Mouse (Mus musculus) midbrain, embryonic 14.5 days (tissue): ENCODE measurements at regions not wholly inside any gene's neighbourhood (a gene's known extent, or its start where the extent isn't known, plus 50 kb on each side); places are given as distances from the start of the nearest gene placed in this dataset.

Experiments
- ATAC-seq: fragments of 200-750 bp; cut with Nextera tagmentation; 2 replicates; pipeline ENCODE4 v1.8.0; 2017; ENCODE audit warnings: moderate number of reproducible peaks, moderate library complexity; ENCODE audit not compliant: low FRiP score, low TSS enrichment
- DNase-seq: peaks from one replicate; pipeline ENCODE4 v3.0.0-alpha.2; 2015
- H3K27ac ChIP-seq: fragments of 300-500 bp; sonication (generic); replicated peaks from 2 replicates; pipeline ENCODE4 v1.5.1; 2014; ENCODE audit warnings: mild to moderate bottlenecking, low read depth, low read length, moderate library complexity
- H3K27me3 ChIP-seq: fragments of 300-500 bp; sonication (generic); 2 replicates; pipeline ENCODE4 v1.6.1; 2014; ENCODE audit warnings: low read length, control low read depth, mixed read lengths; ENCODE audit not compliant: control insufficient read depth, insufficient read depth
- H3K36me3 ChIP-seq: fragments of 300-500 bp; sonication (generic); 2 replicates; pipeline ENCODE4 v1.6.1; 2014; ENCODE audit warnings: low read length, control low read depth; ENCODE audit not compliant: control insufficient read depth, insufficient read depth
- H3K4me1 ChIP-seq: fragments of 300-500 bp; sonication (generic); 2 replicates; pipeline ENCODE4 v1.6.1; 2014; ENCODE audit warnings: mild to moderate bottlenecking, antibody characterized with exemption, low read length, control low read depth; ENCODE audit not compliant: control insufficient read depth, insufficient read depth
- H3K4me2 ChIP-seq: fragments of 300-500 bp; sonication (generic); 2 replicates; pipeline ENCODE4 v1.6.1; 2014; ENCODE audit warnings: mild to moderate bottlenecking, low read length, moderate library complexity
- H3K4me3 ChIP-seq: fragments of 300-500 bp; sonication (generic); replicated peaks from 2 replicates; pipeline ENCODE4 v1.5.1; 2014; ENCODE audit warnings: low read depth, low read length
- H3K9ac ChIP-seq: fragments of 300-500 bp; sonication (generic); replicated peaks from 2 replicates; pipeline ENCODE4 v1.6.1; 2014; ENCODE audit warnings: mild to moderate bottlenecking, low read length, moderate library complexity
- H3K9me3 ChIP-seq: fragments of 300-500 bp; sonication (generic); 2 replicates; pipeline ENCODE4 v1.6.1; 2016; ENCODE audit warnings: low read length, control low read depth, mixed read lengths; ENCODE audit not compliant: control insufficient read depth
- WGBS: fragments of 180-500 bp; shearing (Covaris S2); extraction: QIAGEN DNeasy Blood & Tissue Kit; methylation state at CpG from one replicate; pipeline ENCODE4 v1.1.7; 2014; 5-methylcytosine and 5-hydroxymethylcytosine counted together

DNA sequence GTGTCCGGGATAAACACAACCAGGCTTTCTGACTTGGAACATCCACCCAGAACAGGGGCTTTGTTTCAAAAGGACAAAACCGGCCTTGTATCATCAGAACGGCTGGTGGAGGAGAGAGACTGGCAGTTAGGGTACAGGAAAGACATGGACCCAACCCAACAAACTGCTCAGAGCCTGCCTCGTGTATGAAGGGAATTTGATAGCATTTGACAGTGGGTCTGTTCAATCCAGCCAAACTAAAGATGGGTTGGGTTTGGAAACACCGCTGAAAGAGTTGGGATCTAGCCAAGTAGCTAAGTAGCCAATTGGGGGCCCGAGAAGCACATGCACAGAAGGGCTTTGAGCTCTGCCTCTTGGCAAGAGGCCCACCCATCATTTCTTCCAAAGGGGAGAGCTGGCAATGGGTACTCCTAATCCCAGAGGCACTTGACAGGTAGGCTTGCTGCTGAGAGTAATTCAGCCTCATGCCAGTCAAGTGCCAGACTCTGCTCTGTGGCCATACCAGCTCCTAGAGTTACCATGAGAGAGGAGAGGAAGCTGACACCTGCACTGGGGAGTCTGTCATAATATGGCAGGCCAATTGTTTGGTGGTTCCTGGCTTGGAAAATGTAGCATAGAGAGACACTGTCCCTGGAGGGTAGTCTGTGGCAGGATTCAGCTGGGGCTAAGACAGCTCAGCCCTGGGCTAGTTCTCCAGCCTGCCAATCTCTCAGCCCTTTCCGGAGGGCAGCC lies 231.1 kb upstream of the Slc24a2 start:
- H3K9me3 ChIP-seq = no peaks in the 10 kb centered on the region
- H3K36me3 ChIP-seq = no peaks in the 10 kb centered on the region
- DNase-seq = peak; percentile 86
- peak; percentile 86 for ATAC-seq
- H3K4me3 ChIP-seq = no peak overlapping the region
- H3K4me2 ChIP-seq = no peak overlapping the region
- WGBS = 57% methylated on average over 7 of the region's 7 CpGs
- no peak overlapping the region for H3K27ac ChIP-seq
- H3K4me1 ChIP-seq = 0 out of 2 replicates have a peak, but pooled peaks cover 4% of the 10 kb centered on the region
- no peaks in the 10 kb centered on the region for H3K27me3 ChIP-seq
- H3K9ac ChIP-seq = no peak overlapping the region

- no peak for DNase-seq
- no peaks in the 10 kb centered on the region for H3K9me3 ChIP-seq
- H3K4me2 ChIP-seq = no peak overlapping the region
- no peak overlapping the region for H3K4me3 ChIP-seq
- no peaks in the 10 kb centered on the region for H3K4me1 ChIP-seq
- no peaks in the 10 kb centered on the region for H3K36me3 ChIP-seq
- H3K9ac ChIP-seq = no peak overlapping the region
- H3K27me3 ChIP-seq = no peaks in the 10 kb centered on the region
- no peak overlapping the region for H3K27ac ChIP-seq
- 92% methylated on average over 5 of the region's 5 CpGs for WGBS
- no peak for ATAC-seq
Observed at GRCm38 (mm10) chr4:87455863-87456578, 225.7 kb upstream of the Slc24a2 start.

DNA sequence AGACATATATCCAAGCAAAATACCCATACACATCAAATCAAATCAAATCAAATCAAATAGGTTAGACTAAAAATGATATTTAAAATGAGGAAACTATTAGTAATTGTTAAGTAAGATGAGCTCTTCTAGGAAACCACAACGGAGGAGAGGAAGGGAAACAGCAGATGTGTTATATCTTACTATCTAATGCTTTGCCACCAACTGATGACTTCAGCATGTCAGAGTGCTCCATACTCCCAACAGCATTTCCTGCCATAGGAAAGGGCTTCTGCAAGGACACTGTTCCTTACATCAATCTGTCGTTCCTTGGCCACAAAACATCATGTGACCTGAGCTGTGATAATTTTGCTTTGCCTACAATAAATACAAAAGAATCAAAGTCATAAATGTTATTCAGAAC lies 221.8 kb upstream of the Slc24a2 start:
- no peak for DNase-seq
- no peak overlapping the region for H3K4me2 ChIP-seq
- H3K9ac ChIP-seq = no peak overlapping the region
- ATAC-seq = no peak
- H3K36me3 ChIP-seq = no peaks in the 10 kb centered on the region
- 88% methylated on average over 2 of the region's 2 CpGs for WGBS
- H3K4me3 ChIP-seq = no peak overlapping the region
- H3K27ac ChIP-seq = no peak overlapping the region
- no peaks in the 10 kb centered on the region for H3K4me1 ChIP-seq
- H3K9me3 ChIP-seq = no peaks in the 10 kb centered on the region
- H3K27me3 ChIP-seq = no peaks in the 10 kb centered on the region

GRCm38 (mm10) chr4:87451251-87451650 lies 221.0 kb upstream of the Slc24a2 start:
- Histone ChIP-seq H3K4me1 (no peaks in the 10 kb centered on the region), H3K27ac (no peak overlapping the region), H3K27me3 (no peaks in the 10 kb centered on the region), H3K9ac (no peak overlapping the region), H3K9me3 (no peaks in the 10 kb centered on the region), H3K36me3 (no peaks in the 10 kb centered on the region), H3K4me2 (no peak overlapping the region), H3K4me3 (no peak overlapping the region)
- no peak for DNase-seq
- ATAC-seq = no peak
- WGBS = 83% methylated on average over 5 of the region's 5 CpGs

GRCm38 (mm10) chr4:87448338-87448737 lies 218.1 kb upstream of the Slc24a2 start:
- no peaks in the 10 kb centered on the region for H3K4me1 ChIP-seq
- DNase-seq = no peak
- H3K9me3 ChIP-seq = no peaks in the 10 kb centered on the region
- H3K36me3 ChIP-seq = no peaks in the 10 kb centered on the region
- H3K27me3 ChIP-seq = no peaks in the 10 kb centered on the region
- no peak for ATAC-seq
- WGBS = 83% methylated on average over 4 of the region's 4 CpGs
- H3K9ac ChIP-seq = no peak overlapping the region
- no peak overlapping the region for H3K4me3 ChIP-seq
- H3K27ac ChIP-seq = no peak overlapping the region
- no peak overlapping the region for H3K4me2 ChIP-seq

DNA sequence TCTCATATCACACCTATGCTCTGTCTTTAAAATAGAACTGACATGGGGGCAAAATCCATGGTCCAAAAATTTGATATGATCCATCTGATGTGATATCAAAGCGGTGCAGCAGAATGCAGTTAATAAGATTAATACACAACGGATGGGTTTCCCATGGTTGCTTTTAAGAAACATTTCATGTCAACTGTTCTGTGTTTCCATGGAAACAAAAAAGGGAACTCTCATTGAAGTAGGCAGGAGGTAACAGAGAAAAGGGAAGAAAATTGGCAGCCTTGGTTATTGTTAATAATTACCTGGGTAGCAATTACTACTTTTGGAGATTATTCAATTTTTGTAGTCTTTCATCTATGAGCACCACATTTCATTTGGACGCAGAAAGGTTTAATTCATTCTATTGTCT lies 216.6 kb upstream of the Slc24a2 start:
- no peak overlapping the region for H3K4me2 ChIP-seq
- no peaks in the 10 kb centered on the region for H3K9me3 ChIP-seq
- H3K36me3 ChIP-seq = no peaks in the 10 kb centered on the region
- ATAC-seq (no peak), DNase-seq (peak; percentile 49)
- H3K4me1 ChIP-seq = no peaks in the 10 kb centered on the region
- no peaks in the 10 kb centered on the region for H3K27me3 ChIP-seq
- H3K9ac ChIP-seq = no peak overlapping the region
- no peak overlapping the region for H3K27ac ChIP-seq
- WGBS = 55% methylated on average over 3 of the region's 3 CpGs
- no peak overlapping the region for H3K4me3 ChIP-seq

DNA sequence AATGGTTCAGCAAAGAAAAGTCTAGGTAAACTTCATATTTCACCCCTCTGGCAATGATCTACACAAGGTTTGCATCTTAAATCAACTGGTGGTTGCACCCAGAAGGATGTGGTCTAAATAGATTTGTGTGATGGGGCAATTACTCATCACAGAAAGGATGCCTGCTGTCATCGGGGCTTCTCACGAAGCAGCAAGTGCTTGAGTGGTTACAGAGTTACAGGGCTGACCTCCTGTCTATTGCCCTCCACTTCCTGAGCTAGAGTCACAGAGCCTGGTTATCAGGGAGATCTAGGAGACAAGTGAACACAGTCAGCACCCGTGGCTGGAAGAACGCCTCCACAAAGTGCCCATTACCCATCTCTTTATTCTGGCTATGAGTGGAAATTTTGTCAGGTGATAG lies 203.9 kb upstream of the Slc24a2 start:
- ATAC-seq = no peak
- no peak overlapping the region for H3K4me2 ChIP-seq
- H3K9me3 ChIP-seq = no peaks in the 10 kb centered on the region
- no peaks in the 10 kb centered on the region for H3K27me3 ChIP-seq
- H3K4me1 ChIP-seq = no peaks in the 10 kb centered on the region; the same call in 1 of the 2 replicates
- no peak overlapping the region for H3K4me3 ChIP-seq
- no peak for DNase-seq
- WGBS = 89% methylated on average over 4 of the region's 4 CpGs
- H3K27ac ChIP-seq = no peak overlapping the region
- no peaks in the 10 kb centered on the region for H3K36me3 ChIP-seq
- H3K9ac ChIP-seq = no peak overlapping the region

DNA sequence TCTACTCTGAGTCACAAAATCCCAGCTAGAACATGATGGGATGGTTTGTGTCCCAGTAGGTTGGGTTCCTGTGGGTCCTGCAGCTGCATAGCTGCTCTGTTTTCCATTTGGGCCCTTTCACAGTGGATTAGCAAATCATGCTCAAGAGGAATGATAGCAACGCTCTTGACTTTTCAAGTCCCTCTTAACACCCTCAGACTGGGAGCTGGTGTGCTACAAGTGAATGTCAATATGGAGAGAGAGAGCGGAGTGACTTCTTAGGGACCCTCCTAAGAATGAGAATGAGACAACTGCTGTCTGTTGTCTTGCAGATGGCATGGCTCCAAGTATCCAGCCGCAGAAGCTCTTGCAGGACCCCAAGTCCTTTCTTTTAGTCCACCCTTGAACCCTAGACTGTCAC lies 198.1 kb upstream of the Slc24a2 start:
- H3K27me3 ChIP-seq = no peaks in the 10 kb centered on the region
- H3K4me2 ChIP-seq = no peak overlapping the region
- no peak overlapping the region for H3K9ac ChIP-seq
- no peak overlapping the region for H3K4me3 ChIP-seq
- H3K27ac ChIP-seq = no peak overlapping the region
- no peaks in the 10 kb centered on the region for H3K9me3 ChIP-seq
- H3K4me1 ChIP-seq = no peaks in the 10 kb centered on the region; the same call in 1 of the 2 replicates
- DNase-seq (no peak), ATAC-seq (no peak)
- whole genome bisulfite sequencing = 82% methylated on average over 3 of the region's 3 CpGs
- no peaks in the 10 kb centered on the region for H3K36me3 ChIP-seq

- DNase-seq (no peak), ATAC-seq (no peak)
- Histone ChIP-seq H3K4me3 (no peak overlapping the region), H3K9ac (no peak overlapping the region), H3K9me3 (no peaks in the 10 kb centered on the region), H3K4me1 (no peaks in the 10 kb centered on the region), H3K36me3 (no peaks in the 10 kb centered on the region), H3K27ac (no peak overlapping the region), H3K27me3 (no peaks in the 10 kb centered on the region), H3K4me2 (no peak overlapping the region)
- 86% methylated on average over 1 of the region's 1 CpGs for WGBS
Observed at GRCm38 (mm10) chr4:87424066-87424465, 193.8 kb upstream of the Slc24a2 start.
